Mouse (Mus musculus) kidney, postnatal 25 days (tissue): ENCODE measurements around the gene Cdk8.

Experiments
- DNase-seq, 2 experiments: peaks; one replicate each; pipeline ENCODE4 v3.0.0; 2021; ENCODE audit warnings: mixed read lengths in 2 of 2

The Cdk8 gene

DNA sequence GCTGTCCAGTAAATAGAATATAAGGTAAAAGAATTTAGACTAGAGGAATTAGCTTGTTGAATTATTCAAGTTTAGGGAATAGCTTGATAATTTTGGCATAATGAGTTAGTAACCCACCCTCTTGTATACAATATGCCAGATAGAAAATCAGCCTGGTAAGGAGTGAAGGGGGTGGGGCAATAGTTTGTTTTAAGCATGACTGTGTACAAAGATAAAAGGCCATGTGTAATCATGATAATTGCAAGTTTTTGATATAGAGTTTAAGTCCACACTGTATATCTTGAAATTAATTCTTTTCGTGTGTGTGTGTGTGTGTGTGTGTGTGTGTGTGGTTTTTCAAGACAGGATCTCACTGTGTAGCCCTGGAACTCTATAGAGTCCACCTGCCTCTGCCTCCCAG is 3.3 kb downstream of the Cdk8 start:
- no peak for DNase-seq

DNA sequence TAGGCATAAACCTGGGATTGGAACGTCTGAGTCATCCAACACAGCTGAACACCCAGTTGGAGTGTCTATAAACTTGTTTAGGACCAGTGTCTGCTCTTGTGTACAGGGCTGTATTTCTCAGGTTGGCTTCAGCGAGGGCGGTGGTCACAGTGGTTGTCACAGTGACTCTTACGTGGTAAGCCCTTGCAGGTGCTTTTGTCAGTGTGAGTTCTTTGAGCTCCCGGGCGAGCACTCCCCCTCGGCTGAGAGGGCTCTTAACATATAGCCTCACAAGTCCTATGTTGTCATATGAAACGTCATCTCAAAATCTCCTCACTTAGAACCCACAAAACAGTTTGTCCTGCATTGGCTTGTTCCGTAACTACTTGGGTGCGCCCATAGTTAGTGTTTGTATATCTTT is 7.2 kb downstream of the Cdk8 start:
- no peak for DNase-seq

DNA sequence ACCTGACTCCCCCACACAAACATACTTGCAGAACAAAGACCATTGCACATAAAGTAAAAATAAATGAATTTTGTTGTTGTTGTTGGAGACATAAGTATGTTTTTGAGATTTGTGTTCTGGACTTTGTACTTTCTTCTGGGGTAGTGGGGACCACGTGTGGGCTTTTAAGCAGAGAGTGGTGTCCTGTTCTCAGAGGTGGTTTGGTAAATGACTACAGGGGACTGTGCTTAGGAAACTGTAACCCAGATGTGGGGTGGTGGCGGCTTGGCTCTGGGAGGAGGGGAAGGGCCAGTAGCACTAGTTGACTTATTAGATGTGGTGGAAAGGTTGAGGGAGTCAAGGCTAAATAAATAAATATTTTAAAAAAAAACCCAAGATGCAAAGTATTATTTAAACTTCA is 9.7 kb downstream of the Cdk8 start:
- DNase-seq: peak; percentile 25 to 63

DNA sequence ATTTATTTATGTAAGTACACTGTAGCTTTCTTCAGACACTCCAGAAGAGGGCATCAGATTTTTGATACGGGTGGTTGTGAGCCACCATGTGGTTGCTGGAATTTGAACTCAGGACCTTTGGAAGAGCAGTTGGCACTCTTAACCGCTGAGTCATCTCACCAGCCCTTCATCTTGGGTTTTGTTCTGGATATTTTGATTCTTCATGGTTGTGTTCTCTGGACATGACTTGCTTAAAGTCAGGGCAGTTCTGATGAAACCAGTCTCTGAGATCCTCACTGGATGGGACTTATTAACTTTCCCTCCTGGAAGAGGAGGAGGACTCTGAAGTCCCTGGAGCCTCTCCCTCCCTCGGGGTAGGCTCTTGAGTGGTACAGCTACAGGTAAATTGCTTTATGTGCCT is 10.2 kb downstream of the Cdk8 start:
- peak in 1 of 2 experiments; percentile 54 for DNase-seq

DNA sequence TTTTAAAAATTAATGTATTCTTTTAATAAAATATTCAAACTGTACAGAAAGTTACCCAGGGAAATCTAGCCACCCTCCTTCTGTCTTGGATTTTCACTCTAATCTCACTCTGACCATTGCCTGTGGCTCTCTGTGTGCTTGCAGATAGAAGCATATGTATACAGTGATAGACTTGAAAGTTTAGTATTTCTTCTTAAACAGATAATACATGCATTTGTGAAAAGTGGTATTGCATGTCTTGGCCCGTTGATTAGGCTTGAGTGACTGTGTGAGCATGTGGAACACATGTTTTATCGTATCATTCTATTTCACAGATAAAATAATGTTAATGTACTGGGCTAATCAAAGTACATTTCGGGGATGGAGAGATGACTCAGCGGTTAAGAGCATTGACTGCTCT is 14.2 kb downstream of the Cdk8 start:
- DNase-seq: no peak

DNA sequence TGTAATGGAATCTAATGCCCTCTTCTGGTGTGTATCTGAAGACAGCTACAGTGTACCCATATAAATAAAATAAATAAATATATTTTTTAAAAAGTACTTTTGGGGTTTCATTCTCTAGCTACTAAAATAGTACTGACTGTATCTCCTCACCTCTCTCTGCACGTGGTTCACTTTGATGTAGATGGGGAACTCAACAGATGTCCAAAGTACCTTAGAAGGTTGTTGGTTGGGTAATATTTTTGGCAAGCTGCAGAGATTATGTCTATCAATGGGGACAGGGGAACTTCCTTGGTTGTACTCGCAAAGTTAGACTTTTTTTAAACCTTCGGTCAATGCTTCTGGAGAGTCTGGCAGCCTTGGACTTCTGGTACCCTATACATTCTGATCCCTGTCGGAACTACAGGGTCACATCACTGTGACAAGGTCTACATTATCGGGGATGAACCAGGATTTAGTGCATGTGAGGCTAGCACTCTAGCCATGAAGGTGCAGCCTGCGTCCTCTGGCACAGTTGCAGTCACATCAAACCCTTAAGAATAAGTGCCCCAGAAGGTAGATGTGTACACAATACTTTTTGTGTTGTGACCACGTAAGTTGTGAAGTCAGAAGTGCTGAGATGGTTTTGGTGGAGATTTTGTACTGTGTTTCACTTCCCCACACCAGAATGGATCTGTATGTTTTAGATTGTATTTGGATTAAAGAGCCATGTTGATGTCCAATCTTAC is 14.8 kb downstream of the Cdk8 start:
- DNase-seq: no peak

DNA sequence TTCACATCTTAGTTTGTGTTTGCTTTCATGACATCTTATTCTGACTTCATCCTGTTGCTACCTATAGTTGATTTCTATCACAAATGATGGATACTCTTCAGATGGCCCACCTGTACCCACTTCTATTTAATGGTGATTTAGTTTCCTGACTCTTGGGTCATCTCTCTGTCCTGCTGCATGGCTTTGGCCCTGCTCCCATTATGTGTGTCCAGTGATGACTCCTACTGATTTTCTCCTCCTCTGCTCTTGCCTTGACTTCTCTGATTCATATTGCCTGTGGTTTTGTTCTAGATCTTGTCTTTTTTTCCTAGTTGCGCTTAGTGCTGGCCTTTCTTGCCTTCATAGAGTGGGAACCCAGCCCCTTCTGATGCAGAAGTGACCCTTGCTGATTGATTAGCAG is 15.4 kb downstream of the Cdk8 start:
- DNase-seq: no peak

DNA sequence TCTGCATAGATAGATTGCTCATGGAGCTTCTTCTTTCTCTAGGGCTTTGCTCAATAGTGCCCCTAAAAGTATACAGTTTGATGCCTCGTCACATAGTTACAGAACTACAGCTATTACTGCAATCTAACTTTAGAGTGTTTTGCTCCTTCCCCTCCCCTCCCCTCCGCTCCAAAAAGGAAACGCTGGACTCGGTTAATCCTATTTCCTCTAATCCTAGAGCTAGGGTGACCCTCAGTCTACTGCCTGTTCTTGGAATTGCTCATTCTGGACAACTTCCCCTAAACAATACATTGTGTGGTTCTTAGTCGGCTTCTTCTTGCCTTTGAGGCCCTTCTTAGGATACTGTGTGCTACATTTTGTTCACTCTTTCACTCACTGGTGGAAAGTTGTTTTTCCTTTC is 16.7 kb downstream of the Cdk8 start:
- no peak for DNase-seq

DNA sequence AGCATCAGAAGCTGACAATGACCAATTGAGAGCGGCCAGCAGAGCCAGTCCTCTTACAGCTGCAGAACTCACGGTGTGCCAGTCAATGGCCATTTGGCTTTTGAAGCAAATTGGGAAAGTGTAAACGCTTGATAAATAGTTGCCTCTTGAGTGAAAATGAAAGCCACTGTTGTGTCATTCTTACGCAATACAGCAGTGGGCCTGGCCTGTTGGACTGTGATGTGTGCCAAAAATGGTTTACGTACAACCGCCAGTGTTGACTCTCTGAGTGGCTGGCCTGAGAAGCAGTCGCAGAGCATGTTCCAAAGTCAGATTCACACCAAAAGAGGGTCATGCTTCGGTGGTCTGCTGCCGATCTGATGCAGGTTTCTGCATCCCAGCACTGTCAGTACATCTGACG is 17.7 kb downstream of the Cdk8 start:
- peak; percentile 33 to 72 for DNase-seq

DNA sequence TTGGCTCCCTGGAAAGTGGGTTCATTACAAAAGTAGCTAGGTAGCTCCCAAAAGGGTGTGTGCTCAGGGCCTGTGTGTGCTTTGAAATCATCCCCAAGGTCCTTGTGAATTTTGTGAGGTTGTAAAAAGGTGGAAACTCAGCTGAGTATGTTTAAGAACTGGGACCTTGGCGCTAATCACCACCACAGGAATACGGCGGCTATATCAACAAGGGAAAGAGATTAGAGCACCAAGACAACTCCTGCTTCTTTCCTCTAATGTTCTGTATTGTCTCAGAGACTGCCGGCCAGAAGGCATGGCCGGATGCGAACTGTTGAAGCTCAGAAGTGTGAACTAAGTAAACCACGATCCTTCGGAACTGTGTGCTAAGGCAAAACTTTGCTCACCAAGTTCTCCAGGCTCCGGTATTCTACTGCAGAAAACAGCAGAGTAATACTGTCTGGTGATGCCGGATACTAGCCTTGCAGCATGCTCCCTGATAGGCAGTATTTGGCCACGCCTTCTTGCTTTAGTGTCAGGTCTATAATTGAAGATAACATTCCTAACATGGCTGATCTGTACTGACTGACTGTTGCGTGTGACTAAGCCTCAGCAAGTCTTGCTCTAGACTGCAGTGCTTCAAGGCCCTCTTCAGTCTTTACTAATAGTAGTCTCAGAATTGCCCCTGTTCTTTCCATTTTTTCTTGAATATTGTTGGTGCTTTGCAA is 19.5 kb downstream of the Cdk8 start:
- no peak for DNase-seq

DNA sequence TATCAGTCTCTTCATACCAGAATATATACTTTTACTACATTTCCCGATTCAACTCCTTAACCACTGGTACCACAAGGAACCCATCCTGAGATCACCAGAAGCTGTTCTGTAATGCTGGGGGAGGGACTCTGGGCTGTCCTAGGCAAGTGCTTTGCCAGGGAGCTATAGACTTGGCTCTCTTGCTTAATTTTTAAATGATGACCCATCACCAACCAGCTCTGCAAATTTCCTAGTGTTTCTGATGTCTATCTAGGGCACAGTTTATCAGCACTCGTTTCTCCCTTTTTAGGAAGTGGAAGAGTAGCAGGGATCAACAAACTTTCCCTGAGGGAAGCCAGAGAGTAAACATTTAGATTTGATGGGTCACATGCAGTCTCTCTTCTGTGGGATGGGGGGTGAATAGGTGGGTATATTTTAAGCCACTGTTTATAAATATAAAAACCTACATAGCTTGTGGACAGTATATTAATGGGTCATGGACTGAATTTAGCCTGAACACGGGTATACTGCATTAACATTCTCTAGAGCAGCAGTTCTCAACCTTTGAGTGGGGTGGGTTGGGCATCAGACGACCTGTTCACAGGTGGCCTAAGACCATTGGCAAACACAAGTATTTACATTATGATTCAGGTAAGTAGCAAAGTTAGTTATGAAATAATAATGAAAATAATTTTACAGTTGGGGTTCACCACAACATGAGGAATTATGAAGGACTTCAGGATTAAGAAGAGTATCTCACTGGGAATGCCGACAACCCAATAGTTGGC is 20.8 kb downstream of the Cdk8 start:
- DNase-seq: no peak

DNA sequence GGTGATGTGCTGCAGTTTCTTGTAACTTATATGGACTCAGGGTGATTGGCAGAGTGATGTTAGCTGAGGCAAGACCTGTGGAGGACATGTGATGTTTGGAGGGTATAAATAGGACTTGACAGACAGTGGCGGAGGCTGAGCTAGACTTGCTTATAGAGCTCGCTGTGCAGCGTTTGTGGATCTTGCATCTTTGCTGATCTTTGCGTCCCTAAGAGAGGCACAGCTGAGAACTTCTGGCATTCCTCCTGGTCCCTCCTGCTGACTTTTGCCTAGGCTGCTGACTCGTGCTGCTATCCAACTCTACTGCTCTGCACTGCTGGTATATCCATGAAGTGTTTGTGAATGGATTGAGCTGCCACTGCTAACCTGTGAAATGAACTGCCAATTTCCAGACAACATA is 22.6 kb downstream of the Cdk8 start:
- DNase-seq: no peak

DNA sequence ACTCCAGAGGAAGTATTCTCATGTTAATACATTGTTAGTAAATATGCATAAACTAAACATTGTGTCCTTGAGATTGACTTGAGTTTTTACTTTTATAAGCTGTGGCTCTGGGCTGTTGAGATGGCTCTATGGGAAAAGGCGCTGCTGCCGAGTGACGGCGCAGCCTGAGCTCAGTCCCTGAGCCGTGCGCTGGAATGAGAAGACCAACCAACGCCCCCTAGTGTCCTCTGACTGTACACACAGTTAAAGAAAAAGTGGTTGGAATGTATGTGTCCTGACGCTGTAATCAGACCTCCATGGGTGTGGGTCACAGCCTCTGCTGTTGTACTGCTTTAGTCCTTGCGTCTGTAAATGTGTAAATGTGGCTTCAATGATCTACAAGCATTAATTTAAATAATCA is 29.0 kb downstream of the Cdk8 start:
- peak in 1 of 2 experiments; percentile 25 for DNase-seq

DNA sequence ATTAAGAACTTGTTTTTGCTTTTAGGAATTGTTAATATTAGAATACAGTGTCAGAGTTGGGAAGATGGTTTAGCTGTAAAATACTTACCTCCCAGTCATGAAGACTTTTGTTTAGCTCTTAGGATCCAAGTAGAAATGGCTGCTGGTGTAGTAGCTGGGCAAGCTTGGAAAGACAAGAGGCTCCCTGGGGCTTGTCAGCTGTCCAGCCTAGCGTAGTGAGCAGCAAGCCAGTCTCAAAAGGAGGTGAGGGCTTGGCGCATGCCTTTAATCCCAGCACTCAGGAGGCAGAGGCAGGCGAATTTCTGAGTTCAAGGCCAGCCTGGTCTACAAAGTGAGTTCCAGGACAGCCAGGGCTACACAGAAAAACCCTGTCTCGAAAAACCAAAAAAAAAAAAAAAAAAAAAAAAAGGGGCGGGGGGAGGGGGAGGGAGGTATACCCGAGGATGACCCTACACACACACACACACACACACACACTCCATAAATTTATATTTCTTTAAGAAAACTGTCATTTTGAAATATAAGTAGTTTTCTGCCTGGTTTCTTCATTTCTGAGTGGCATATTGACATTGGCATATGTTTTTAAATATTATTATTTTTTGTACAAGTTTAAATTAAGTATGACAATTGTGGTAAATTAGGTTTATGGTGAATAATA is 35.0 kb downstream of the Cdk8 start:
- DNase-seq: no peak

DNA sequence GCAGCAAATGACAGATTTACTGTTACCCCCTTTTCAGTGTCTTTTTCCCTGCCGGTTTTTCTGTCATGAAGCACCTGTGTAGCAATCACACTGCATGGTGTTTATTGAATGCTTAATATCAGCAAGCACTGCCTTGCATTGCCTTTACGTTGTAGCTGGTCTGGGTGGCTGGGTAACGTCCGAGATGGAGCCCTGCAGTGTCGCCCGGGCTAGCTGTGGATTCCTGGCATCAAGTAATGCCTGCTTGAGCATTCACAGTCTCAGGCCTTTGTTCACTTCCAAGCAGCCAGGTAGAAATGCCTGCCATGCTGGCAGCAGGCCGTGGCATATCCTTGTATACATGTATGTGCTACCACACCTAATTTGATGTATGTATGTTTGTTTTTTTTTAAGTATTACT is 36.7 kb downstream of the Cdk8 start:
- DNase-seq: no peak

DNA sequence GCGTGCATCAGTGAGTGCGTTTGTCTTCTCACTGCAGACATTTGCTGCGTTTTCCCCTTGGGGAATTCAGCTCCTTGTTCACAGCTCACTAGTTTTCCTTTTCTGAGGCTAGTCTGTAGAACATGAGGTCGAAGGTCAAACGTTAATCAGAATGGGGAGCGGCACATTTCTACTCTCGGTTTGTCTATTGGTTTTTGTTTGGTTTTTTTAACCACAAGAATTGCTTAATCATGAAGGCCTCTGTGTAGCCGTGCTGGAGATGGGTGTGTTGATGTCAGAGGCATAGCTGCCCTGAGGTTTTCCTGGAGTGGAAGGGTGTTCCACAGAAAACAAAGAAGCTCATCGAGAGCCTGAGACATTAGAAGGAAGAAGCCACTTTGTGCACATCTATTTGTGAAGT is 39.6 kb downstream of the Cdk8 start:
- no peak for DNase-seq

DNA sequence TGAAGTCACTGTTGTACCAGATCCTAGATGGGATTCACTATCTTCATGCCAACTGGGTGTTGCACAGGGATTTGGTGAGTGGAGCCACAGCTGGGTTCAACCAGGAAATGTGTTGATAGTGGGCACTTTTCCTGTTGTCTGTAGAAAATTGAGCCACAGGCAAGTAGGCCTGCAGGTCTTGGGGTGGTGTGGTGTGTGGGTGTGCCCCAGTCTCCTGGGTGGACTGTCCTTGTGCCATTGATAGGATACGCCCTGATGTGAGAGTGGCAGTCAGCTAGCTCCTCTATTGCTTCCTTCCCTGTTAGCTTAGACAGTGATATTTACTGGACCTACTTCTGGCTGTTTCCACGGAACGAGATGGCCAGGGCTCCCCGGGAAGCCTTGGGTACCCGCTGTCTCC is 40.6 kb downstream of the Cdk8 start:
- DNase-seq: no peak

DNA sequence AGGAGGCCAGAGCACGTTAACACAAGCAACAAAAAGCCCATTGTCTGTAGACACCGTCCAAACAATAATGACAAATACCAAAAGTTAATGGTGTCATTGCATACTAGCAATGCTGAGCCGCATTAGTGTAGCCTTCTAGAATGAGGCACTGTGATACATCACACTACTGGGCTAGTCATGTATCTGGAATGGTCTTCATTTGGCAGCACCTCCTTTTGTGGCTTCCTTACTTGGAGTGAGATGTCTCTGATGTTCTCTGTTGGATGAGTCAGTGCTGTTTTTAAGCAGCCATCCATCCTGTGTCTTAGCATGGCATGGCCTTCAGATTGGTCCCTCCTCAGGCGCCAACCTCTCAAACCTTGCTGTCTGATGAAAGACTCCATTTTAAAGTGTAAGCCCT is 42.1 kb downstream of the Cdk8 start:
- no peak for DNase-seq

DNA sequence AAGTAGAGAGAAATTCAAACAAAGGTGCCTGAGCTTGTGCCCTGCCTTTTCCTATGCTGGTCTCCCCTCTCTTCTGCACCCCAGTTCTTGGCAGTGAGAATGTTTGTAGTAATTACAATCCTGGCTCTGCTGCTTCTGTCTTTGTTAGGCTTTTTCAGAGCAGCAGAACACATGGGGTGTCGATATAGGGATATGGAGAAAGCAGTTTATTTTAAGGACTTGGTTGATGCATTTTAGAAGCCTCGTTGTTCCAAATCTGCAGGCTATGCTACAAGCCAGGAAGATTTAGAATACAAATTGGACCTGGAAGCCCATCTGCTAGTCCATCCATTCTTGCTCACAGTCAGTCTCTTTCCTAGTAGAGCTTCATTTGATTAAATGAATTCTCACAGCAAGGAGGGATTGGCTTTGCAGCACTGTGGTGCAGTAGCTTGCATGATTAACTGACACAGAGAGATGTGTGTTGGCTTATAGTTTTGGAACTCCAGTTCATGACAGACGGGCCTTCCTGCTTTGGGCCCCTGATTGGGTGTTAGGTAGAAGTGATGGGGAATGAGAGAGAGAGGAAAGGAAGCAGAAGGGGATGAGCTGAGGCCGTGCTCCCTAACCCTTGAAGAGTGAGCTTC is 43.5 kb downstream of the Cdk8 start:
- DNase-seq: no peak

DNA sequence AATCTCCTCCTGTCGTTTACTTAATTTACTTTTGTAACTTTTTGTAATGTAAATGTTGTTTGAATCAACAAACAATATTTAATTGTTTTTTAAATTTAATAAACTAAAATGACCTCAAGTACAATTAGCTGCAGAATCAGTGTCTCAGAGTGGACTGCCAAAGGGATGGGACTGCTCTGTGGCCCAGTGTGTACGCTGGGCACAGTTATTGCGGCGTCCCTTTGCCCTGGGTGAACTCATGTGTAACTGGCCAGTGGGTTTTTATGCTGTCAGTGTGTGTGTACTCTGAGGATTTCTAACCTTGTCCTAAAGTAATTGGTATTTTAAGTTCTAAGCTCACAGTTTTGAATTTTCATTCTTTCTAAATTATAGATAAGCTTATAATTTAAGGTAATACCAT is 46.5 kb downstream of the Cdk8 start:
- DNase-seq: no peak

DNA sequence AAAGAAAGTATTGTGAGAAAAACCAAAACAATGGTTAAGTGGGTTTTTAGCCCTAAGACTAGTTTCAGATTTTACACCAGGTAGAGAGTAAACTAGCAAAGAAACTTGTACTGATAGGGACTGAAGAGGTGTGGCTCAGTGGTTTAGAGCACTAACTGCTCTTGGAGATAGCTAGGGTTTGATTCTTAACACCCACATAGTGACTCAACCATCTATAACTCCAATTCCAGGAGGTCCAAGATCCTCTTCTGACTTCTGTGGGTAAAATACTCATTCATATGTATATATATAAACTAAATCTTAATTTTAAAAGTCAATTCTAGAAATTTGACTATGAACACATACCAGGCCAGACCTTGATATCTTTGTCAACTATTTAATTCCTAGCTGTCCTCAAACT is 49.0 kb downstream of the Cdk8 start:
- no peak for DNase-seq

DNA sequence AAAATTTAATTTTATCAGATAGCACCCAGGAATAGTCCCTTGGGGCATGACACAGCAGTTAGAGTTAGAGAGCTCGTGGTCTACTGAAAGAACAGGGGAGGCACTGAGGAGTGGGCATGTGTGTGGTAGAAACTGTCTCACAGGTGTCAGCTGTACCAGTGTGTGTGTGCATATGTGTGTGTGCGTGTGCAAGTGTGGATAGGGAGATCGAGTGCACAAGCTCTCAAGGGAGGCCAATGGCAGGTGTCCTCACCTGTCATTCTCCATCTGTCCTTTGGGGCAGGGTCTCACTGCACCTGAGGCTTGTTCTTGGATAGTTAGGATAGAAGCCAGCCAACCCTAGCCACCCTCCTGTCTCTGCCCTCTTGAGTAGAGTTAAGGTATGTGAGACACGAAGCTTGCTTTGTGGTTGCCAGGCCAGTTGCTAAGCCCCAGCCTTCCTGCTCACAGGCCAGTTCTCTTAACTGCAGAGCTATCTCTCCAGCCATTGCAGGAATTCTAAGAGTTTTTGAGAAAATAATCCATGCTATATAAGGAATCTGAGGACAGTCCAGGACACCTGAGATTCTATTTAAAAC is 50.3 kb downstream of the Cdk8 start:
- no peak for DNase-seq
